Mouse (Mus musculus) ES-E14 (cell line): ENCODE data around the gene F12. TPM values are rescaled to one million over a fixed set of nuclear protein-coding genes. Genes with fewer than 3 reads are reported as not detected.
A peak's percentile ranks its signal among the peaks of the same experiment; 100 is the strongest.

Source experiments
- DNase-seq: peaks from one replicate; pipeline ENCODE4 v3.0.0-alpha.2; 2013; ENCODE audit warnings: low read depth, low spot score
- H3K27ac ChIP-seq: 2 replicates; pipeline ENCODE4 v1.5.1; 2012; ENCODE audit warnings: low read depth, mild to moderate bottlenecking, low read length, moderate library complexity, mixed read lengths; ENCODE audit not compliant: poor library complexity, insufficient read depth, severe bottlenecking
- H3K36me3 ChIP-seq: 2 replicates; pipeline ENCODE4 v1.6.1; 2012; ENCODE audit warnings: mild to moderate bottlenecking, low read length, moderate library complexity, mixed read lengths; ENCODE audit not compliant: control insufficient read depth, poor library complexity, insufficient read depth, severe bottlenecking
- H3K4me1 ChIP-seq, 2 experiments: fragments of 150-350 bp in 1 of 2; sonication (generic) in 1 of 2; 2 replicates each; pipeline ENCODE4 v1.6.1; 2012; ENCODE audit warnings: low read length in 2 of 2, mild to moderate bottlenecking in 1 of 2, mixed read lengths in 1 of 2; ENCODE audit not compliant: control insufficient read depth in 2 of 2, insufficient read depth in 2 of 2, poor library complexity in 1 of 2
- H3K4me3 ChIP-seq, 2 experiments: fragments of 150-350 bp in 1 of 2; sonication (generic) in 1 of 2; 2 replicates each; pipeline ENCODE4 v1.5.1; 2012; ENCODE audit warnings: low read length in 2 of 2, low read depth in 1 of 2, mild to moderate bottlenecking in 1 of 2, mixed read lengths in 1 of 2; ENCODE audit not compliant: insufficient read depth in 1 of 2, poor library complexity in 1 of 2, severe bottlenecking in 1 of 2
- H3K9ac ChIP-seq: 2 replicates; pipeline ENCODE4 v1.6.1; 2012; ENCODE audit warnings: low read depth, mild to moderate bottlenecking, low read length, mixed read lengths; ENCODE audit not compliant: poor library complexity, insufficient read depth, severe bottlenecking
- H3K9me3 ChIP-seq: fragments of 150-350 bp; sonication (generic); 2 replicates; pipeline ENCODE4 v1.6.1; 2012; ENCODE audit warnings: low read depth, mild to moderate bottlenecking, low read length; ENCODE audit not compliant: control insufficient read depth, insufficient read depth
- CHD2 ChIP-seq: IDR thresholded peaks from 2 replicates; pipeline ENCODE4 v1.6.1; 2014; ENCODE audit warnings: mild to moderate bottlenecking, low read depth, low read length, inconsistent platforms
- HCFC1 ChIP-seq: IDR thresholded peaks from 2 replicates; pipeline ENCODE4 v1.6.1; 2012; ENCODE audit warnings: low read length, inconsistent platforms, borderline replicate concordance; ENCODE audit not compliant: insufficient read depth
- MAFK ChIP-seq: IDR thresholded peaks from 2 replicates; pipeline ENCODE4 v1.6.1; 2014; ENCODE audit warnings: mild to moderate bottlenecking, low read depth, low read length, inconsistent platforms; ENCODE audit not compliant: insufficient read depth
- ZC3H11A ChIP-seq: IDR thresholded peaks from 2 replicates; pipeline ENCODE4 v1.6.1; 2012; ENCODE audit warnings: low read depth, mild to moderate bottlenecking, inconsistent platforms, low read length, borderline replicate concordance
- ZNF384 ChIP-seq: IDR thresholded peaks from 2 replicates; pipeline ENCODE4 v1.6.1; 2012; ENCODE audit warnings: low read depth, low read length, inconsistent platforms
- in situ Hi-C, 2 experiments: fragments of 600-800 bp; cut with MboI; formaldehyde crosslinking; loops; one replicate each; pipeline ENCODE4 v1.15.1; 2025; ENCODE audit warnings: low sequenced_read_pairs in 2 of 2, inconsistent platforms in 1 of 2; ENCODE audit not compliant: unreplicated experiment in 2 of 2
- total RNA-seq: library from RNA; depleted of rRNA; stranded (reverse); fragments of 300-350 nt; gene quantifications from 2 replicates; pipeline ENCODE4 v1.2.3, GENCODE M21; 2012

F12 gene
- total RNA-seq, 1 experiment: not detected

DNA sequence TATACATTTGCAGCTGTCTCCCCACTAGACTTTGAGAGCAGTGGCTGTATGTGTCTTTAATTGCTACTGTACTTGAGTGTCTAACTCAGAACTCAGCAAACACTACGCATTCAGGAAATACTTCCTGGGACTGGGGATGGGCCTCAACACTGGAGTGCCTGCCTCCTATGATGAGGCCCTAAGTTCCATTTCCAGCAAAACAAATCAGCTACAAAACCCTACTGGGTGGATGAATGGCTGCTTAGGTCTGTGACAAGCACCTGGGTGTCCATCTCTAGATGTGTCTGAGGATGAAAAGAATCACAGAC is 26.6 kb downstream of the F12 start:
- in situ Hi-C loops: no loop called here

DNA sequence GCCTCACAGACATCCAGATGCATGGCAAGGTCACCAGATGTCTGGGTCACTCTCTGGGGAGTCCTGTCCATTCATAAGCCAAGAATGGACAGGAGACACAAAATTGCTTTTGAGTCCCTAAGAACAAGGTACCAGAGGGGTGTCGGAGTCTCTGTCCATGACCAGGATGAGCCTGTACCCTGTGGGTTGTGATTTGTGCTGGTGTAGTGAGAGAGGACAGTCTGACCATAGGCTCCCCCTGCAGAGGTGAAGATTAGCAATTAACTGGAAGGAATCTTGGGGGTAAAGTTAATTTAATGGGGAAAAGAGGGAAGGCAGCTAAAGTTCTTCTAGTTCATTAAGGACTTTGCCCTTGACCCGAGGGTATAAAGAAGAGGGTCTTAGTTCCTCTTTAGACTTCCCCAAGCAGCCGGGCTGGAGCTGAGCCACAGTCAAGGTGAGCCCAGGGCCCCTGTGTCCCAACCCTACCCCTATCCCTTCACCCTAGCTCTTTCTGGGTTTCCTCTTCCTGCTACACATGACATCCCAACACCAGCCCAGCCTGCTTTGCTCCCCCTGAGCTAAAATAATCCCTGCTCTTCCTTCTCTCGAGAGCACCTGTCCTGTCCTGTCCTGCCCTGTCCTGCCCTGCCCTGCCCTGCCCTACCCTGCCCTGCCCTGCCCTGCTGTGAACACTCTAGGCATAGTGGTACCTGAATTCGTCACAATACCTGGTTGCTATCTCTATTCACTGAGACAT is 27.1 kb downstream of the F12 start:
- in situ Hi-C loops: no loop called here
- Histone ChIP-seq H3K9me3 (no peaks in the 10 kb centered on the region), H3K27ac (no peak overlapping the region), H3K4me3 (no peak overlapping the region), H3K9ac (no peak overlapping the region), H3K36me3 (no peaks in the 10 kb centered on the region), H3K4me1 (no peaks in the 10 kb centered on the region)
- TF ChIP-seq ZC3H11A: no peak
- no peak for TF ChIP-seq HCFC1
- TF ChIP-seq CHD2: no peak
- TF ChIP-seq ZNF384: no peak
- no peak for TF ChIP-seq MAFK
- DNase-seq: no peak

More for the DNA sequence above, 26.6 kb downstream of the F12 start:
- Histone ChIP-seq H3K36me3 (no peaks in the 10 kb centered on the region), H3K9ac (no peak overlapping the region), H3K27ac (no peak overlapping the region), H3K4me3 (no peak overlapping the region), H3K9me3 (no peaks in the 10 kb centered on the region), H3K4me1 (no peaks in the 10 kb centered on the region)
- TF ChIP-seq CHD2: no peak
- no peak for TF ChIP-seq ZC3H11A
- TF ChIP-seq MAFK: no peak
- no peak for TF ChIP-seq HCFC1
- TF ChIP-seq ZNF384: no peak
- DNase-seq: no peak

DNA sequence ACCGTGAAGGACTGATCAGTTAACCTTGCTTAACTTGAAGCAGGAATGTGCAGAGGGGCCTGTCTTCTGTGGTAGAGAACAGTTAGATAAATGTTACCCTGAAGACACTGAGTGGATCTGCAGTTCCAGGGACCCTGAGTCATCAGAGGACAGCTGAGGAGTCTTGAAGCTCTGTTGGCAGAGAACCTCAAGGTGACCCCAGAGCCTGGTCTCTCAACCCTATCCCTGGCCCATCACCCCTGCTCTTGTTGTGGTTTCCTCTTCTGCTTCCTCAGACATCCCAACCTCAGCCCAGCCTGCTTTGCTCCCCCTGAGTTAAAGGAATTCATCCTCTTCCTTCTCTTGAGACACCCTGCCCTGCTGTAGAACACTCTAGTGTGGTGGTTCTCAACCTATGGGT is 28.5 kb downstream of the F12 start, which contains the start of gene Slc34a1:
Slc34a1 (plus strand) TSS at position 100 of the 400 bp plus-strand sequence.
- H3K9ac ChIP-seq: no peak within 1 kb of the TSS
- no peaks in the 10 kb centered on the region for H3K36me3 ChIP-seq
- H3K4me3 ChIP-seq: no peak within 1 kb of the TSS
- H3K27ac ChIP-seq: no peak within 1 kb of the TSS
- no peaks in the 10 kb centered on the region for H3K9me3 ChIP-seq
- TF ChIP-seq ZC3H11A (no peak), CHD2 (no peak), MAFK (no peak), HCFC1 (no peak), ZNF384 (no peak)
- in situ Hi-C loops: no loop called here
- H3K4me1 ChIP-seq: no peaks in the 10 kb centered on the region; a peak in 1 of 4 replicates
- DNase-seq: no peak

DNA sequence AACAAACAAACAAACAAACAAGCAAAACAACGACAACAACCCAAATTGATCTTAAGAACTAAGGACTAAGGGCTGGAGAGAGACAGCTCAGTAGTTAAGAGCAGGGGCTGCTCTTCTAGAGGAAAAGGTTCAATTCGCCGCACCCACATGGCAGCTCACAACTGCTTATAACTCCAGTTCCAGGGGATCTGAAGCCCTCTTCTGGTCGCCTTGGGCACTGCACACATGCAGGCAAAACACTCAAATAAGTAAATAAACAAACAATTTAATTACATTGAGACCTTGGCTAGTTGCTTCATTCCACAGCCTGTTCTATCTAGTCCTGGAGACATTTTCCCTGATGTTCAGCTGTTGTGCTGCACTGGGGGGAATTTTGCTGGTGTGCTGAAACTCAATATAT is 33.7 kb downstream of the F12 start:
- no peak overlapping the region for H3K4me3 ChIP-seq
- peak; percentile 60 for DNase-seq
- in situ Hi-C loops: no loop called here
- TF ChIP-seq ZC3H11A (no peak), HCFC1 (no peak), ZNF384 (no peak), CHD2 (no peak), MAFK (no peak)
- H3K4me1 ChIP-seq: no peaks in the 10 kb centered on the region; a peak in 1 of 4 replicates
- no peak overlapping the region for H3K27ac ChIP-seq
- H3K9ac ChIP-seq: no peak overlapping the region
- no peaks in the 10 kb centered on the region for H3K36me3 ChIP-seq
- no peaks in the 10 kb centered on the region for H3K9me3 ChIP-seq
